Mouse (Mus musculus): ENCODE measurements around the gene Grid2. TPM values are rescaled to one million over a fixed set of nuclear protein-coding genes. Genes with fewer than 3 reads are reported as not detected.

Grid2 gene
- polyA plus RNA-seq, 1 experiment from 2014 or later: 2.3 TPM

DNA sequence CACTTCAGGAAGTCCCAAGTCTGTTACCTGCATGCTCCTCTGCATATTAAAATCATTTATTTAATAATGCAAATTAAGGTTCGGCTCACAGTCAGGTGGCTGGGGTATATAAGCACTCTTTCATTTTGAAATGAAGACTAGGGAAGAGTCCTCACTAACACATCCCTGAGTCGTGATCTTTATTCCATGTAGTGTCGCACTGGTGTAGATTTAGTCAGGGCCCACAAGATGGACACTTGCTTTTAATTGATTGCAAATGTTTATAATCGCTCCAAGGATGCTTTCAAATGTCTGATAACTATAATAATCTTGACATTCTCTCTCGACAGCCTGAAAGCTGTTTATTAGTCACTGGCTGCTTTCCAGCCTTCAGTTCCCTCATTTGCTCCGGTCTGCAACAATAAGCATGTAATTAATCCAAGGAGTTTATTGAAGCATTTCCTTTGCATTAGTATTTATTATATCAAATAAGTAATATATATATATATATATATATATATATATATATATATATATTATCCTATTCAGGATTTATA, 661.4 kb downstream of the Grid2 start:
- no peak for ATAC-seq (ENCODE audit: insufficient number of reproducible peaks, insufficient read depth, low FRiP score, low TSS enrichment)
- Histone ChIP-seq H3K4me2 (replicated peaks) (no peak overlapping the region), H3K27ac (no peak overlapping the region), H3K9me3 (no peaks in the 10 kb centered on the region), H3K4me1 (no peaks in the 10 kb centered on the region), H3K9ac (no peak overlapping the region), H3K27me3 (no peaks in the 10 kb centered on the region), H3K4me3 (no peak overlapping the region), H3K36me3 (no peaks in the 10 kb centered on the region)
- WGBS: 76% methylated on average over 6 of the region's 6 CpGs

DNA sequence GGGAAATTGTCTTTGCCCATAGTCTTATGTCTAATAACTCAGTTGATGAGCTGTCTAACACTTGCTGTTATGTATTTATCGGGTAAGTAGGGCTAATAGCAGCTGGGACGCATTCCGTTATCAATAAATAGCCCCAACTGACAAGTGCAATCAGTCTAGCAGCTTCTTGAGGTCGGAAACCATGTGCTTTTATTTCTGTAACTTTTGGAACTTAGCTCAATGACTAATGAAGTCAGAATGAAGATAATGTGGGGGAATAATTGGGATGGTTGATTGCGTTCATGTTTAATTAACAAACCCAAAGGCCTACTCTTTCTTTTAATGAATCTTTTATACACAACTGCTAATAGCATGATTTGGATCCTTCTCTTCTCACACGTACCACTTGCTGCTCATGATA, 666.3 kb downstream of the Grid2 start:
- H3K4me1 ChIP-seq: no peaks in the 10 kb centered on the region
- H3K4me2 ChIP-seq (replicated peaks): no peak overlapping the region
- H3K9me3 ChIP-seq: no peaks in the 10 kb centered on the region
- ATAC-seq (ENCODE audit: insufficient number of reproducible peaks, insufficient read depth, low FRiP score, low TSS enrichment): no peak
- no peak overlapping the region for H3K4me3 ChIP-seq
- 91% methylated on average over 6 of the region's 6 CpGs for WGBS
- no peaks in the 10 kb centered on the region for H3K27me3 ChIP-seq
- H3K27ac ChIP-seq: no peak overlapping the region
- H3K36me3 ChIP-seq: no peaks in the 10 kb centered on the region
- H3K9ac ChIP-seq: no peak overlapping the region

DNA sequence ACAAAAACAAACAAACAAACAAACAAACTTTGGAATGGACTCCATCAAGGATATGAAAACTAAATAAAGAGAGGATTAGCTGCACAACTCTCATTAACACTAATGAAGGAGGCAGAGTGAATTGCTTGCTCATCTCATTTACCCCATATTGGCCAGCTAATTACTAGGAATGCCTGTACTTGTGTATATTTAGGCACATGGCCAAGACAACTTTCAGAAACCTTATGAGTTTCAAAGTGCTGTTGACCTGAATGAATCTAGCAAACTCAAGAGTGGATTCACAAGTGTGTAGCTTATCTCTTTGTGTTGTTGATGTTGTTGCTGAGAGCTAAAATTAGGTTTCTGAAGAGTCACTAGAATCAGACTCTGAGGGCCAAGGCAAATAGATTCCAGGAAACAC, 675.5 kb downstream of the Grid2 start:
- Histone ChIP-seq H3K27ac (no peak overlapping the region), H3K9me3 (no peaks in the 10 kb centered on the region), H3K9ac (no peak overlapping the region), H3K4me2 (replicated peaks) (no peak overlapping the region), H3K4me3 (no peak overlapping the region), H3K4me1 (no peaks in the 10 kb centered on the region), H3K36me3 (no peaks in the 10 kb centered on the region), H3K27me3 (no peaks in the 10 kb centered on the region)
- ATAC-seq (ENCODE audit: insufficient number of reproducible peaks, insufficient read depth, low FRiP score, low TSS enrichment): no peak

DNA sequence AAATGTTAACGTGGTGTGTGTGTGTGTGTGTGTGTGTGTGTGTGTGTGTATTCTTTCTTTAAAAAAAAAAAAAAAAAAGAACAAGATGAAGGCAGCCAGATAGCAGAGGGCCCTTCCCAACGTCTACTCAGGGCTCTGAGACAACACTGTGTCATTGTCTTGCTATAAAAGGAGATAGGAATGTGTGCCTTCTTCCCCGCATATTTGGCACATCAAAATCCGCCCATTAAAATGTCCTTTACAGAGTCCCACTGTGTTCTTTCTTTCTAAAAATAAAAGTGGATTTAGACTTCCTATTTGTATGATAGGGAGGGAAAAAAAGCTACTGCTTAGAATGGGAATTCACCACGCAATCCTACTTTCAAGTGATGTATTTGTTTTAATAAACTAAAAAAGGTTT, 691.0 kb downstream of the Grid2 start:
- no peak for ATAC-seq (ENCODE audit: insufficient number of reproducible peaks, insufficient read depth, low FRiP score, low TSS enrichment)
- no peaks in the 10 kb centered on the region for H3K36me3 ChIP-seq
- H3K4me1 ChIP-seq: no peaks in the 10 kb centered on the region
- no peak overlapping the region for H3K27ac ChIP-seq
- no peak overlapping the region for H3K4me3 ChIP-seq
- no peak overlapping the region for H3K9ac ChIP-seq
- H3K27me3 ChIP-seq: no peaks in the 10 kb centered on the region
- 42% methylated on average over 5 of the region's 5 CpGs for WGBS
- H3K9me3 ChIP-seq: no peaks in the 10 kb centered on the region
- no peak overlapping the region for H3K4me2 ChIP-seq (replicated peaks)

DNA sequence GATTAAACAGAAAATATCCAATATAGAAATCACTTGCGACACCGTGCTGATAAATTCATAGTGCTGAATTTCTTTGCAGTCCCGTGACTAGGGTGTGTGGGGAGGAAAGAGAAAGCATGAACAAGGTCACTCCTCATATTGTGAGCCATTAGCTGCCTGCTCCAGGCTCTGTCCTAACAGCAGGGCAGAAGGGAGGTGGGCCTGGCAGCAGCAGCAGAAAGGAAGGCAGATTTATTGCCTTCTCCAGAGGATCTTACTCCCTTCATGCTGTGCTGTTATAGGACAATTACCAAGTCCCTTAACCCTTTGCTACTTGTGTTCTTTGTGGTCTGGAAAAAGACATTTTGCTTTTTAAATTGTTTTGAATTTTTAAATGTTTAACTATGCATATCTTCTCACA, 708.1 kb downstream of the Grid2 start:
- H3K36me3 ChIP-seq: no peaks in the 10 kb centered on the region
- H3K9me3 ChIP-seq: no peaks in the 10 kb centered on the region
- no peak overlapping the region for H3K4me3 ChIP-seq
- H3K4me1 ChIP-seq: no peaks in the 10 kb centered on the region
- no peak overlapping the region for H3K27ac ChIP-seq
- H3K27me3 ChIP-seq: no peaks in the 10 kb centered on the region
- H3K4me2 ChIP-seq (replicated peaks): no peak overlapping the region
- ATAC-seq (ENCODE audit: insufficient number of reproducible peaks, insufficient read depth, low FRiP score, low TSS enrichment): no peak
- WGBS: 86% methylated on average over 3 of the region's 3 CpGs
- H3K9ac ChIP-seq: no peak overlapping the region

DNA sequence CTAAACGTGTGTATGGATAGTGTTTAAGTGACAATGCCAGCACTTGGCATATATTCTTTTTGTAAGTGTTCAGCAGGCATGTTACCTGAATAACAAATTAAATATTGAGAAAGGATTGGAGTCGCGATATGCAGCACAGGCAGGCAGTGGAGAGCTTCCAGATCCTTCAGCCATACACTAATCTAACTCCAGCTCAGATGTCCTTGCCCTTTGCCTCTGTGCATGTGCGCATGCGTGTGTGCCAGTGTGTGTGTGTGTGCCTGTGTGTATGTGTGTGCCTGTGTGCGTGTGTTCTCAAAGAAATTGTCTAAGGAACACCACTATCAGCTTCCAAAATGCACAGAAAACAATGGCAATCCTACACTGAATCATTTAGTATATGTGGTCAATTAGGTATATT, 708.6 kb downstream of the Grid2 start:
- WGBS: 85% methylated on average over 6 of the region's 6 CpGs
- Histone ChIP-seq H3K4me3 (no peak overlapping the region), H3K9me3 (no peaks in the 10 kb centered on the region), H3K4me2 (replicated peaks) (no peak overlapping the region), H3K27me3 (no peaks in the 10 kb centered on the region), H3K36me3 (no peaks in the 10 kb centered on the region), H3K4me1 (no peaks in the 10 kb centered on the region), H3K9ac (no peak overlapping the region), H3K27ac (no peak overlapping the region)
- ATAC-seq (ENCODE audit: insufficient number of reproducible peaks, insufficient read depth, low FRiP score, low TSS enrichment): no peak

DNA sequence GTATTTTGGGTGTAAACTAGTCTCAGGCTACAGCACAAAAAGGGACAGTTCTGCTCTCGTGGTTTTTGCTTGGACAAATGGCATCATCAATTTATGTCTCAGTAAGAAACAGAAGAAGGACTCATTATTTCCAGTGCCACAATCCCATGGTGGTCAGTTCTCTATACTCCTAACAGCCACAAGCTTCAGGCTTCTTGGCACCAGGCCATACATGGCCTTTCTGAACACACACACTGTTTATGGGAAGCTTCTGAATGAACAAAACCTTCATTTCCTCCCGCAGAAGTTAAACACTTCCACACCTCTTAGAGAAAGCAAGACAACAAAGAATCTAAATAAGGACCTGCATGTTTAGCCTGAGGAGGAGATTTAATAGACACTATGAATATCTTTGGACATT, 709.1 kb downstream of the Grid2 start:
- Histone ChIP-seq H3K9me3 (no peaks in the 10 kb centered on the region), H3K27me3 (no peaks in the 10 kb centered on the region), H3K4me1 (no peaks in the 10 kb centered on the region), H3K4me2 (replicated peaks) (no peak overlapping the region), H3K9ac (no peak overlapping the region), H3K27ac (no peak overlapping the region), H3K36me3 (no peaks in the 10 kb centered on the region), H3K4me3 (no peak overlapping the region)
- WGBS: 61% methylated on average over 2 of the region's 2 CpGs
- no peak for ATAC-seq (ENCODE audit: insufficient number of reproducible peaks, insufficient read depth, low FRiP score, low TSS enrichment)

DNA sequence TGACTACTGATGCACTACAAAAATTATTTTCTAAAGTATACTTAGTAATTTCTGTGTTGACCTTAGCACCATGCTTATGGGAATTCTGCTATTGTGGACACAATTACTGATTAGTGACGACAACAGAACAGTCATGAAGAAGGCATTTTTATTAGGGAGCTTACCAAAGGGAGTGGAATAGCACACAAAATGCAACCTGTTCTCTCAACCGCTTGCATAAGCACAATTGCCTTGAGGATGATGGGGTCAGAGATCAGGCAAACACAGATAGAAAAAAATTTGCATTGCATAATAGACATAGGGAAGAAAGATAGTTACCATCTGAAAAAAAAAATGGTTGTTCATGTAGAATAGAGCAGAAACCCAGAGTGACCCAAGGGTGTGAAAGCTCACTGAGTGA, 790.4 kb downstream of the Grid2 start:
- no peak overlapping the region for H3K27ac ChIP-seq
- H3K9me3 ChIP-seq: no peaks in the 10 kb centered on the region
- no peak for ATAC-seq (ENCODE audit: insufficient number of reproducible peaks, insufficient read depth, low FRiP score, low TSS enrichment)
- H3K4me3 ChIP-seq: no peak overlapping the region
- no peaks in the 10 kb centered on the region for H3K27me3 ChIP-seq
- H3K4me1 ChIP-seq: no peaks in the 10 kb centered on the region
- H3K9ac ChIP-seq: no peak overlapping the region
- no peaks in the 10 kb centered on the region for H3K36me3 ChIP-seq
- H3K4me2 ChIP-seq (replicated peaks): no peak overlapping the region
- WGBS: 78% methylated on average over 2 of the region's 2 CpGs

DNA sequence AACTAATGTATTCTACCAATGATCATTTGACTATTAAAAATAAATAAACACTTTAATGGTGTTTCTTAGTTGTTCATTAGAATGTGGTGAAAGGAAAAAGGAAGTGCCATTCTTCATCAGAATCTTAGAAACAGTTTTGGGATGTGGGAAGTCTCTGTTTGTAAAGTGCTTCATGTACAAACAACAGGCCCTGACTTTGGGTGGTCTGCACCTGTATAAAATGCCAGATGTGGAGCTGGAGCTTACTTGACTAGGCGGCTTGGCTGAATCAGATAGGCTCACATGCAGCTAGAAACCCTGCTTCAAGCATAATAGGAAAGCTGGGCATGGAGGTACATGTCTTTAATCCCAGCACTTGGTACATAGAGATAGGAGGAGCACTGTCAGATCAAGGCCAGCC, 791.1 kb downstream of the Grid2 start:
- no peak overlapping the region for H3K27ac ChIP-seq
- H3K27me3 ChIP-seq: no peaks in the 10 kb centered on the region
- H3K36me3 ChIP-seq: no peaks in the 10 kb centered on the region
- no peak overlapping the region for H3K4me3 ChIP-seq
- no peaks in the 10 kb centered on the region for H3K9me3 ChIP-seq
- H3K9ac ChIP-seq: no peak overlapping the region
- WGBS: 73% methylated on average over 1 of the region's 1 CpGs
- H3K4me1 ChIP-seq: no peaks in the 10 kb centered on the region
- ATAC-seq (ENCODE audit: insufficient number of reproducible peaks, insufficient read depth, low FRiP score, low TSS enrichment): no peak
- no peak overlapping the region for H3K4me2 ChIP-seq (replicated peaks)

DNA sequence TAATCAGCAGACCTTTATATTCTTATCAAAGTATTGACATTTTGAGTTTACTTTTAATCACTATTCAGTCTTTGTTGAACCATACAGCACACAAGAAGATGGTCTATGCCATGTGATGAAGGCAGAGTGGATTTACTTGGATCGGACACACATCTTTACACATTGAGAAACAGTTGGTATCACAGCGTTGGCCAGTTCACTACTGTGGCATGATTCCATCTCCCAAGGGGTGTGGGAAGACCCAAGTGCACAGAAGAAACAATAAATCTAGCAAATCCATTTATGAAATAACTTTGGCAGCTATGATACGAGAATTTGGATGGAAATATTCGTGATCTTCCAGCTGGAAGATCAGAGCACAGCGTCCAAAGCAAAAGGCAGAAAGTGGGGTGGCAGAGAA, 792.3 kb downstream of the Grid2 start:
- Histone ChIP-seq H3K27me3 (no peaks in the 10 kb centered on the region), H3K9me3 (no peaks in the 10 kb centered on the region), H3K9ac (no peak overlapping the region), H3K4me1 (no peaks in the 10 kb centered on the region), H3K4me2 (replicated peaks) (no peak overlapping the region), H3K27ac (no peak overlapping the region), H3K36me3 (no peaks in the 10 kb centered on the region), H3K4me3 (no peak overlapping the region)
- WGBS: 87% methylated on average over 5 of the region's 5 CpGs
- no peak for ATAC-seq (ENCODE audit: insufficient number of reproducible peaks, insufficient read depth, low FRiP score, low TSS enrichment)

DNA sequence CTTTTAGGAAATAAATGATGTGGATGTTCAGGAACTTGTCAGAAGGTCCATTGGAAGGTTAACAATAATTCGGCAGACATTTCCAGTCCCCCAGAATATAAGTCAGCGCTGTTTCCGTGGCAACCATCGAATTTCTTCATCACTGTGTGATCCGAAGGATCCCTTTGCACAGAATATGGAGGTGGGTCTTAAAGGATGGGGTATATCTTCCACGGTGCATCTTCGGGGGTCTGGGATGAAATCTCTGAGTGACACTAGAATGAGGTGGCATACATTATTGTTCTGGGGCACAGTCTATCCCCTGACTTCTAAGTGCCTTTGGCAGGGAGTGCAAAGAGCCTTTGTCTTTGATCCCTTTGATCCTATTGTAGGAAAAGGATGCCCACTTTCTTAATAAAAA, 808.2 kb downstream of the Grid2 start:
- Histone ChIP-seq H3K36me3 (no peaks in the 10 kb centered on the region), H3K4me1 (no peaks in the 10 kb centered on the region), H3K4me3 (no peak overlapping the region), H3K27me3 (no peaks in the 10 kb centered on the region), H3K27ac (no peak overlapping the region), H3K9ac (no peak overlapping the region), H3K9me3 (no peaks in the 10 kb centered on the region), H3K4me2 (replicated peaks) (no peak overlapping the region)
- no peak for ATAC-seq (ENCODE audit: insufficient number of reproducible peaks, insufficient read depth, low FRiP score, low TSS enrichment)
- WGBS: 84% methylated on average over 7 of the region's 7 CpGs

DNA sequence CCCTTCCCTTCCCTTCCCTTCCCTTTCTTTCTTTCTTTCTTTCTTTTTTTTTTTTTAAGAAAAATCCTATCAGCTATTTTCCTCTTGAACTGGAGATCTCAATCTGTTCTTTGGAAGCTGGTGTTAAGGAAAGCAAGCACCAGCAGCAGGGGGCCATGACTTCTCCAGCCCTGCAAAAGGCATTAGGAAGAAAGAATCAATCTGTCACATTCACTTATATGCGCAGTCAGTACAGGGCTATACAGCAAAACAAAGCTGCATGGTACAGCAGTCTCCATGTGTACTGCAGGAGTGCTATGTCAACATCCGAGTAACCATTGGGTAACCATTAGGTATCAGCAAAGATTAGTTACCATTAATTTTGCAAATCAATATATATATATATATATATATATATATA, 809.0 kb downstream of the Grid2 start:
- H3K4me1 ChIP-seq: no peaks in the 10 kb centered on the region
- WGBS: 85% methylated on average over 2 of the region's 2 CpGs
- ATAC-seq (ENCODE audit: insufficient number of reproducible peaks, insufficient read depth, low FRiP score, low TSS enrichment): no peak

DNA sequence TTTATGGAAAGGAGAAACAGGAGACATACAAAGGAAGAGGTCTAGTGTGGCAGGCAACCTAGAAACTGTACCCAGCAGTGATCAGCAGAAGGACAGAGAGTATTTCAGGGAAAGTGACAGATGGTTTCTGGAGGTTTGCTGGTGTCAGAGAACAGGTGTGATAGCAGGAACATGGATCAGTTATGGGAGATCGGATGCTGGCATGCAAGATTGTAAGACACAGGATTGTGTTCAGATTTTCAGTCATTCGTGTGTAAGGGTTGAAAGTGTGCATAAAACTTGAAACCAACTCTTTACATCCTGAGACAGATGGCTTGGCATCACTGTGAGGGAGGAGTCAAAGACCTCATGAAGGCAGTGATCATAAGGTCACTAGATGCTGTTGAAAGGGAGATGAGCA, 817.7 kb downstream of the Grid2 start:
- ATAC-seq (ENCODE audit: insufficient number of reproducible peaks, insufficient read depth, low FRiP score, low TSS enrichment): no peak
- no peaks in the 10 kb centered on the region for H3K36me3 ChIP-seq
- 77% methylated on average over 2 of the region's 2 CpGs for WGBS
- no peaks in the 10 kb centered on the region for H3K4me1 ChIP-seq
- no peak overlapping the region for H3K9ac ChIP-seq
- H3K4me3 ChIP-seq: no peak overlapping the region
- no peak overlapping the region for H3K27ac ChIP-seq
- no peaks in the 10 kb centered on the region for H3K9me3 ChIP-seq
- no peak overlapping the region for H3K4me2 ChIP-seq (replicated peaks)
- H3K27me3 ChIP-seq: no peaks in the 10 kb centered on the region

More for the DNA sequence above, 809.0 kb downstream of the Grid2 start:
- Histone ChIP-seq H3K9ac (no peak overlapping the region), H3K4me2 (replicated peaks) (no peak overlapping the region), H3K4me3 (no peak overlapping the region), H3K27me3 (no peaks in the 10 kb centered on the region), H3K36me3 (no peaks in the 10 kb centered on the region), H3K27ac (no peak overlapping the region), H3K9me3 (no peaks in the 10 kb centered on the region)
